Mouse (Mus musculus) spleen, adult 2 months (tissue): ENCODE results near the gene Dynlt1f. TPM values are rescaled to one million over a fixed set of nuclear protein-coding genes. Genes with fewer than 3 reads are reported as not detected.
"Not testable (repeated sequence)": the region's sequence is repeated elsewhere in the genome, so short reads cannot be mapped to it uniquely, and the experiment has no call there.

Experiments used
- DNase-seq, 2 experiments: peaks; one replicate each; pipeline versions ENCODE4 v3.0.0 to v3.0.0-alpha.2; 2012 to 2021; ENCODE audit warnings: low spot score in 2 of 2, low read depth in 1 of 2
- H3K27ac ChIP-seq: fragments of 200-500 bp; 2 replicates; pipeline ENCODE4 v1.5.1; 2012; ENCODE audit warnings: low read length, inconsistent platforms; ENCODE audit not compliant: insufficient read depth
- H3K27me3 ChIP-seq: fragments of 200-500 bp; 2 replicates; pipeline ENCODE4 v1.6.1; 2012; ENCODE audit warnings: mild to moderate bottlenecking, moderate library complexity, low read length, inconsistent platforms; ENCODE audit not compliant: control insufficient read depth, insufficient read depth
- H3K36me3 ChIP-seq: fragments of 200-500 bp; 2 replicates; pipeline ENCODE4 v1.6.1; 2012; ENCODE audit warnings: mild to moderate bottlenecking, low read length, inconsistent platforms; ENCODE audit not compliant: control insufficient read depth, insufficient read depth
- H3K4me1 ChIP-seq: fragments of 200-500 bp; 2 replicates; pipeline ENCODE4 v1.6.1; 2011; ENCODE audit warnings: inconsistent platforms; ENCODE audit not compliant: control insufficient read depth, insufficient read depth, insufficient read length
- H3K4me3 ChIP-seq: fragments of 200-500 bp; 2 replicates; pipeline ENCODE4 v1.5.1; 2011; ENCODE audit warnings: mild to moderate bottlenecking, inconsistent platforms; ENCODE audit not compliant: insufficient read depth, insufficient read length; ENCODE audit errors: extremely low read depth
- POLR2A ChIP-seq: fragments of 200-500 bp; IDR thresholded peaks from 2 replicates; pipeline ENCODE4 v1.6.1; 2011; ENCODE audit warnings: low read depth, low read length, inconsistent platforms
- WGBS: fragments of 180-500 bp; shearing (Covaris S2); methylation state at CpG from one replicate; pipeline ENCODE4 v1.1.7; 2018; 5-methylcytosine and 5-hydroxymethylcytosine counted together
- polyA plus RNA-seq: library from polyadenylated mRNA; depleted of rRNA; stranded (reverse); fragments of >200 nt; gene quantifications from 2 replicates; pipeline ENCODE4 v1.2.3, GENCODE M21; 2012

Gene Dynlt1f
- polyA plus RNA-seq, 1 experiment = 41.8 TPM

DNA sequence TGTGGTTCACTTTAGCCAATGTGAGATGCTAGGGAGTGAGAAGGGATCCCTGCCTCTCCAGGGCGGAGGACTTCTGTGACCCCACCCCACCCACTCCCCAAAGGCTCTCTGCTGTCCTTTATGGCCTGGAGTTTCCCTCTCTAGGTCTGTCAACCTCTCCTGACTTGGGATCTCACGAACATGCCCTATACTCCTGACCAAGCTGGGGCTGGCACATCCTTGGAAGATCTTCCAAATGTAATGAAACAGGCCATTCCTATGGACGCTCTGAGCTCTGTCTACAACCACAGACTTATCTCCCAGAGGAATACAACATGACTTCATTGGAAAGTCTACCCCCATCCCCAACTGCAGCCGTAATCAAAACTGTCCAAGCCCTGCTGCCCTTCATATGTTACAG, 11.0 kb downstream of the Dynlt1f start:
- 91% methylated on average over 4 of the region's 4 CpGs for WGBS

DNA sequence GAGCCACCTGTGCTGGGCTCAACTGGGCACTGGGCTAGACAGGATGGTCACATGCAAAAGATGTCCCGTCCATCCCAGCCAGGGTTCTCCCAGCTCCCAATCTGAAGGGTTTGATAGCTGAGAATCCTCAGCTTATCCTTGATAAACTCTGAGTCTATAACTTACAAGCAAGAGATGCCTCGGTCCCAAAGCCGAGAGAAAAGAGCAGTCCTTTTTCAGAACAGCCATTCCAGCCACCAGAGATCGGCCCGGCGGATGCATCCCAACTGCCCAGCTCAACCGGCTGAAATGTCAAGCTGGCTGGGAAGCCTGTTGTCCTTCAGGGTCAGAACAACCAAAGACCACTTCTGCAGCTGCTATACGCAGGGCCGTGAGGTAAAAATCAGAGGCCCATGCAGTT, 11.5 kb downstream of the Dynlt1f start:
- H3K27ac ChIP-seq, H3K4me1 ChIP-seq: not testable (repeated sequence)

More for the DNA sequence above, 11.0 kb downstream of the Dynlt1f start:
- not testable (repeated sequence) for H3K36me3 ChIP-seq, H3K27ac ChIP-seq, DNase-seq, H3K4me3 ChIP-seq, H3K4me1 ChIP-seq, H3K27me3 ChIP-seq

DNA sequence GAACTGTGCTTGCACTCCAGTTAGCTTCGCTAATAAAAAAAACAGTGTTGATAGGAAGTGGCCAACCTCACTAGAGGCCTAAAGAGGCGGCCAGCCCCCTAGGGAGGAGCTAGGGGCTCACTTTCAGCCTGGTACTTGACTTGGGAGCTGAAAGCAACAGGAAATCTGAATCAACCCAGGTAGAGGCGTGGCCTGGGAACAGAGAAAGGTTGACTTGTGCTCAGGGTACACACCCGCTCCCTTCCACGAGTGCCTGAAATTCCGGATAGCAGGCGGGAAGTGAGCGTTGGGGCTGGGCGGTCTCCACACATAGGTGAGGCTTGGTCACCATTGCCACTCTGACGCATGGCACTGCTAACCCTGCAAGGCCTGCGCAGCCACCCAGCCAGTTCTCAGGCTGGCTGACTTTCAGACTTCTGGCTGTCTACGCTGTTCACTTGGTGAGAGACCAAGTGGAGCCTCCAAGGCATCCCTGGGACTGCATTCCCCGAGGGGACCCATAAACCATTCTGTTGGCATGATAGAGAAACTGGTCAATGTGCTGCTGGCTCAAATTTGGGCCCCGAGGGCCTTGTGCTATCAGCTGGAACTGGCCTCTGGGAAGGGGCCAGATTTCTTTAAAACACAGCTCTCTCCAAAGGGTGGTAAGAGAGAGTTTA, 14.8 kb downstream of the Dynlt1f start:
- H3K4me3 ChIP-seq = not testable (repeated sequence)
- WGBS = 53% methylated on average over 14 of the region's 14 CpGs

More for the DNA sequence above, 11.5 kb downstream of the Dynlt1f start:
- H3K4me3 ChIP-seq, H3K27me3 ChIP-seq, H3K36me3 ChIP-seq, DNase-seq: not testable (repeated sequence)
- WGBS = 95% methylated on average over 7 of the region's 9 CpGs

DNA sequence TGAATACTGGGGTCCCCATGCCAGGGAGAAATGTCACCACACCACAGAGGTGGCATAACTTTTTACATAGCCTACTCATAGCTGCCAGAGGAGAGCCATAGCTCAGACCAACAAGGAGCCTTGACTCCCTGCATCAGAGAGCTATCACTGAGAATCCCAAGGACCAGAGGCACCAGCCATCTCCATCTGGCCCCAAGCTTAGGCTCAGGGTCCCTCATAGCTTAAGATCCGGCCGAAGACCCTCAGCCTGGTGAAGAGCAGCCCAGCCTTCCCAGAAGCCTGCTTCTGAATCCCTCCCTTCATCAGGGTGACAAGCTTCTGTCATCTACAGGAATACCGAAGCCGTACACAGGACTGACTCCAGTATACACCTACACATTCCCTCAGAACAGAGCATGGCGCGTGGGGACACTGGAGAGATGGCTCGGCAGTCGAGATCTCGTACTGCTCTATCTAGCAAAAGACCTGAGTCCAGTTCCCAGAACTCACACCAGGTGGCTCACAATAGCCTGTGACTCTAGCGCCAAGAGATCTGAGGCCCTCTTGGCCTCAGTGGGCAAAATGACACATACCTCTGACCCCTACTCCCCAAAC, 15.6 kb downstream of the Dynlt1f start:
- not testable (repeated sequence) for H3K4me1 ChIP-seq, DNase-seq, H3K27me3 ChIP-seq, H3K36me3 ChIP-seq, H3K27ac ChIP-seq, H3K4me3 ChIP-seq
- WGBS = 86% methylated on average over 10 of the region's 10 CpGs

More for the DNA sequence above, 14.8 kb downstream of the Dynlt1f start:
- H3K27ac ChIP-seq, H3K36me3 ChIP-seq, H3K4me1 ChIP-seq, DNase-seq, H3K27me3 ChIP-seq: not testable (repeated sequence)

DNA sequence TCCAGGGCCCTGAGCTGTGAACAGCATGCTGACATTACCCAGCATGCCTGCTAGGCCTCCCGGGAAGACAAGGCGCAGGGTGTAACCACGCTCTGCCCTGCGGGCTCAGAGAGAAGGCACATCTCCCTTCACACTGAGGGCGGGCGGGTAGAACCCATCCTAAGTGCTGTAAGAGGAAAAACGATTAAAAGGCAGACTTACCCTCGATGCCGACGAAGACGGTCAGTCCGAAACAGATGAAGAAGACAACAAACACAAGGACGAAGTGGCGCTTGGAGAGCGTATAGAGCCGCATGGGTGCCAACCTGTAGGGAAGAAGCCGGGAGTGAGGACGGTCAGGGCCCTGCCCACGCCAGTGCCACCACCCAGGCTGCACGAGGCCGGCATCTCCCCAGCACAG, 16.2 kb downstream of the Dynlt1f start:
- H3K4me3 ChIP-seq, H3K4me1 ChIP-seq, H3K27ac ChIP-seq, H3K27me3 ChIP-seq, DNase-seq, H3K36me3 ChIP-seq: not testable (repeated sequence)
- 89% methylated on average over 17 of the region's 21 CpGs for WGBS

DNA sequence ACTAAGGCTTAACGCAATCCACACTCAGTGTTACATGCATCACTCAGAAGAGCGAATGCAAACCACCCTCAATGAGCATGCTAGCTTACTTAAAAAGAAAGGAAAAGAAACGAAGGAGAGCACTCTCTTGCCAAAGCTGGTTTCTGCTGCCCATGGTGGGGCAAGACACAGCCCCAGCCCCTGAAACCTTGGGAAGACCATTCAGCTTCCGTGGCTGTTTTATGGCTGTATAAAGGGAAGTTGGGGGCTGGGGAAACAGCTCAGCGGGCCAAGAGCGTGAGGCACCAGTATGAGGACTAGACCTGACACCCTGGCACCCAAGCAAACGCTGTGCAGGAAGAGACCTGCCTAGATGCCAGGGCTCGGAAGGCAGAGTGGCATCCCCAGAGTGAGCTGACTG, 17.3 kb downstream of the Dynlt1f start:
- H3K27me3 ChIP-seq, H3K4me1 ChIP-seq, DNase-seq, H3K36me3 ChIP-seq, H3K4me3 ChIP-seq, H3K27ac ChIP-seq: not testable (repeated sequence)
- 44% methylated on average over 8 of the region's 8 CpGs for WGBS

DNA sequence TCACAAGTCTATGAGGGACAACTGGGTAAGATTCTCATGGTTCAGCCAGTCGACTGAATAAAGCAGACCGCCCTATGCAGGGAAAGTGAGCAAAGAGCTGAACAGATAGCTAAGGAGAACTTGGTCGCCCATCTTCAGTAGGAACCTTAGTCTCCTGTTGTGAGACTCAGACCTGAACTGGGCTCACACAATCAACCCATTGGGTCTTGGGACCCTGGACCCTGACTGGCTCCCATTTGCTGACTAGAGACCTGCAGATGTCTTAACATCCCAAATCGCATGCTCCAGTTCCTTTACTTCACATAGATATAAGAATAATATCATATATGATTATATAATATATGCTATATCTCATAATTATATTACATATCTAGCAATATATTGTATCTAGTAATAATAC, 18.3 kb downstream of the Dynlt1f start:
- H3K27ac ChIP-seq, H3K4me3 ChIP-seq, H3K4me1 ChIP-seq, H3K36me3 ChIP-seq, DNase-seq, H3K27me3 ChIP-seq: not testable (repeated sequence)
- 84% methylated on average over 4 of the region's 4 CpGs for WGBS

DNA sequence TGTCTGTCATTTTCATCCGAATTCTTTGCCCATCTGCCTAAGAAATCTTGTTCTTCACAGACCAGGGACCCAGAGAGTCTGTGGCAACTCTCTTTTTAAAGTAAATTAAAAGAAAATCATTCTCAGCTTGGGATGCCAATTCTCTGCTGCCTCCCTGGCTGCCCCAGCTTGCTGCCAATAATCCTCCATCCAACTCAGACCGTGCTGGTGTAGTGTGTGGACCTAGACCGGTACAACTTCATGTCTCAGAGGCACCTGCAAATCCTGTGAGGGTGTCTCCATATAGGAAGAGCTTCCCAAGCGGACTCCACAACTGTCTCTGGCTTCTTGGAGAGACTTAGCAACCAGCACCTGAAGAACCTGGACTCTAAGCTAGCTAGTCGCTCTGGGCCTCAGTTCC, 18.8 kb downstream of the Dynlt1f start:
- no peak for TF ChIP-seq POLR2A
- no peaks in the 10 kb centered on the region for H3K36me3 ChIP-seq
- H3K27me3 ChIP-seq = no peaks in the 10 kb centered on the region
- no peak for DNase-seq
- H3K27ac ChIP-seq = no peak overlapping the region
- WGBS = 86% methylated on average over 5 of the region's 5 CpGs
- H3K4me3 ChIP-seq = no peak overlapping the region
- H3K4me1 ChIP-seq = no peaks in the 10 kb centered on the region

DNA sequence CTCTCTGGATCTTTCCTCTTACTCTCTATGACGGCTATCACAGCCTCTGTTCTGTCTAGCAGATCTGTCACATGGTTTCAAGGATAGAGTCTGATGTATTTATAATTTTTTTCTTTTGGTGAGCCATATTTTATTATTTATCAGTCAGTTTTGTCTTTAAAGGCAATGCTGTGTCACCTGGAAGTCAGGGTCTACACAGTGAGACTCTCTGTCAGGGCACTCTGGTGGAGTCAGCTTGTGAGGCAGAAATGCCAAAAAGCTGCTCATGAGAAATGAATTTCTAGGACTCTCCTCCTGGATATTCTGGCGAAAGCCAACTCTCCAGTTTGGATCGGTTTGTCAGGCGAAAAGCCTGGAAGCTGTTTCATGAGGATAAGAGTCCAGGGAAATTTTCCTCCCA, 19.9 kb downstream of the Dynlt1f start:
- 83% methylated on average over 1 of the region's 4 CpGs for WGBS
- H3K36me3 ChIP-seq, DNase-seq, H3K4me1 ChIP-seq, H3K27ac ChIP-seq, H3K4me3 ChIP-seq, H3K27me3 ChIP-seq: not testable (repeated sequence)

DNA sequence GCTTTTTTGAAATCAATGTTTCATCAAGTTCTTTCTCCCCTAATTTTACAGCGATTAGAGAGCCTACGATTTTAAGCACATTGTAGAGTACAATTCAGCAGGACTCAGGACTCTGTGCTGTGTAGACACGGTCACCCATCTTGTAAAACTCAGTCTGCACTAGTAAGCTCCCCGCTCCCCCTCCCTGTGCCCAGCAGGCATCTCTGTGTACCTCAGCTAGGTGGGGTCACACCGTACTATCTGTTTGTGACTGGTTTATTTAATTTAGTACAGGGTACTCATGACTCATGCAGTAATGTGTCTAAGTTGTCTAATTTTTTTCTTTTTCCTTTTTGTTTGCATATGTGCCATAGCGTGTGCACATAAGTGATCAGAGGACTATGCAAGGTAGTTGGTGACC, 22.9 kb downstream of the Dynlt1f start:
- 92% methylated on average over 6 of the region's 6 CpGs for WGBS
- H3K27me3 ChIP-seq = not testable (repeated sequence)

DNA sequence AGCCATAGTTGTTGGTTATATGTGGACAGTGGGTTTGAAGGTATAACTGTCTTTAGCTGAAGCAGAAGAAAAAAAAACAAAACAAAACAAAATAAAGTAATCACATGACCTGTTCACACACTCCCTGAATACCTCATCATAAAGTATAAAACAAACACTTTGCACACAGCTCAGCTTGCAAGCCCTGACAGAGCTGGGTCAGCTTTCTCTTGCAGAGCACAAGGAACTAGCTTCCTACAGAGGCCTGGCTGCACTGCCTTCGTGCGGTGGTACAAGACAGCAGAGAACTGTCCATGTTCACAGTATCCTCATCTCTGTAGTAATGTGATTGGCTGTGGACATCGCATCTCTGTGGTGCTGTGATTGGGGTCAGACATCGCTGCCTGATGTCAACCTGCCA, 25.3 kb downstream of the Dynlt1f start:
- not testable (repeated sequence) for H3K27ac ChIP-seq, H3K27me3 ChIP-seq, H3K36me3 ChIP-seq, H3K4me3 ChIP-seq, DNase-seq, H3K4me1 ChIP-seq
- 89% methylated on average over 4 of the region's 4 CpGs for WGBS

More for the DNA sequence above, 22.9 kb downstream of the Dynlt1f start:
- H3K4me1 ChIP-seq, DNase-seq, H3K36me3 ChIP-seq, H3K4me3 ChIP-seq, H3K27ac ChIP-seq: not testable (repeated sequence)
